Mouse (Mus musculus) MEL-GATA-1-ER (cell line): Measurements from ENCODE around the gene Dnajc25.

ENCODE experiments used
- DNase-seq: peaks from one replicate; pipeline ENCODE4 v3.0.0-alpha.2; 2012; ENCODE audit warnings: low read depth; ENCODE audit errors: extremely low read depth

Gene Dnajc25

DNA sequence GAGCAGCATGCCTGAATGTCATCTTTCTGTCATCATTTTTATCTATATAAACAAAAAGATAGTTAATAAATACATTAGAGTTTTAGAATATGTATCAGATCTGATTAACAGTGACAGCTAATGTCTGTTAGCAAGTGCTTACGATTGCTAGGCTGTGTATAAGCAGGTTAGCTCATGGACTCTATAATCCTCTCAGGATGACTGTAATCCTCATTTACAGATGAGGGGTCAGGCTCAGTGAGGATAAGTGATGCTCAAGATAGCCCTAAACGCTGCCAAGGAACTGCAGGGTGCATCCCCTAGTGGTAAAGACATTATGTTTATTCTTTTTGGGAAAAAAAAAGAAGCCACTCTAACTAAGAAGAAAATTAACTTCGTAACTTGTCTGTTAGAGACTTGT is 74.4 kb downstream of the Dnajc25 start:
- DNase-seq, result no peak
